8 mouse cellular contexts compared by ENCODE assay signal in genomic region chr5:38532084-38532483, GRCm38 (mm10). TPM values are rescaled to one million over a fixed set of nuclear protein-coding genes. Genes with fewer than 3 reads are reported as not detected.
DNase-seq lines count a peak whose midpoint lies in the region; ATAC-seq and TF ChIP-seq lines count a peak whose summit lies in the region.
"Had no signal": no experiment of that assay in that cellular context is flagged by ENCODE, and none has a peak within 500 bp of the region (broad histone marks: within the 10 kb centered on the region; RNA-seq: fewer than 3 reads in every experiment).

No protein-coding gene starts in this region.

- no peak for TF ChIP-seq CTCF in cortical plate, adult 2 months (IDR thresholded peaks at IDR 0.05; ENCODE audit: extremely low read depth, insufficient read depth, low read length)

- H3K9ac ChIP-seq in midbrain, embryonic 16.5 days (ENCODE audit: low read depth, low read length): no peak overlapping the region
- H3K9ac ChIP-seq in midbrain, embryonic 13.5 days (replicated peaks): no peak overlapping the region
- H3K9ac ChIP-seq: embryonic facial prominence, embryonic 13.5 days had no signal

- WGBS in midbrain, embryonic 16.5 days: 83% methylated on average over 4 of the region's 4 CpGs
- 88% methylated on average over 4 of the region's 4 CpGs for WGBS in midbrain, embryonic 13.5 days

- H3K4me3 ChIP-seq in midbrain, embryonic 16.5 days (ENCODE audit: low read depth, low read length): no peak overlapping the region
- H3K4me3 ChIP-seq in midbrain, embryonic 13.5 days (replicated peaks): no peak overlapping the region
- H3K4me3 ChIP-seq in cortical plate, adult 2 months (ENCODE audit: insufficient read depth, low read length): no peak overlapping the region
- H3K4me3 ChIP-seq: embryonic facial prominence, embryonic 13.5 days had no signal

- H3K9me3 ChIP-seq in midbrain, embryonic 16.5 days (replicated peaks; ENCODE audit: control insufficient read depth, low read length, poor library complexity, severe bottlenecking): no peaks in the 10 kb centered on the region
- no peaks in the 10 kb centered on the region for H3K9me3 ChIP-seq in midbrain, embryonic 13.5 days
- H3K9me3 ChIP-seq: embryonic facial prominence, embryonic 13.5 days had no signal

- 0 out of 2 replicates have a peak overlapping the region, but pooled peaks have one; percentile 13 for H3K27ac ChIP-seq in midbrain, embryonic 16.5 days (ENCODE audit: low read length)
- H3K27ac ChIP-seq in midbrain, embryonic 13.5 days: no peak overlapping the region
- peak overlapping the region; percentile 45 for H3K27ac ChIP-seq in cortical plate, adult 2 months (ENCODE audit: insufficient read depth, low read length)
- H3K27ac ChIP-seq: embryonic facial prominence, embryonic 13.5 days had no signal

- TF ChIP-seq POLR2A in cortical plate, adult 2 months (IDR thresholded peaks at IDR 0.05; ENCODE audit: extremely low read depth, insufficient read depth, low read length): no peak

- no peaks in the 10 kb centered on the region for H3K4me1 ChIP-seq in midbrain, embryonic 16.5 days (ENCODE audit: control insufficient read depth, insufficient read depth, low read length)
- no peaks in the 10 kb centered on the region for H3K4me1 ChIP-seq in midbrain, embryonic 13.5 days (replicated peaks)
- H3K4me1 ChIP-seq in cortical plate, adult 2 months (ENCODE audit: control insufficient read depth, insufficient read depth, low read length): 0 out of 2 replicates have a peak, but pooled peaks cover 1% of the 10 kb centered on the region
- H3K4me1 ChIP-seq: embryonic facial prominence, embryonic 13.5 days had no signal

- no peaks in the 10 kb centered on the region for H3K27me3 ChIP-seq in midbrain, embryonic 16.5 days (ENCODE audit: control insufficient read depth, insufficient read depth, low read depth, low read length)
- no peaks in the 10 kb centered on the region for H3K27me3 ChIP-seq in midbrain, embryonic 13.5 days
- H3K27me3 ChIP-seq: embryonic facial prominence, embryonic 13.5 days had no signal

- ATAC-seq in midbrain, embryonic 16.5 days: peak; percentile 61
- ATAC-seq in midbrain, embryonic 13.5 days: no peak

- no peak overlapping the region for H3K4me2 ChIP-seq in midbrain, embryonic 16.5 days (ENCODE audit: low read length)
- no peak overlapping the region for H3K4me2 ChIP-seq in midbrain, embryonic 13.5 days (replicated peaks)
- H3K4me2 ChIP-seq: embryonic facial prominence, embryonic 13.5 days had no signal

- H3K36me3 ChIP-seq in midbrain, embryonic 16.5 days (ENCODE audit: control insufficient read depth, insufficient read depth, low read length): peaks cover 73% of the 10 kb centered on the region
- H3K36me3 ChIP-seq in midbrain, embryonic 13.5 days: peaks cover 97% of the 10 kb centered on the region

- peak; percentile 51 to 69 for DNase-seq in layer of hippocampus, postnatal 10 days (ENCODE audit: low spot score in 2 of 2)
- peak; percentile 42 to 59 for DNase-seq in right cerebral cortex, postnatal 36 days (ENCODE audit: low spot score in 2 of 2)
- DNase-seq in ovary, postnatal 36 days (ENCODE audit: low spot score): no peak
- no peak for DNase-seq in embryo, embryonic 9.5 days (ENCODE audit: extremely low spot score)

RNA-seq across cellular contexts. Expression of gene Slc2a9, which starts 29.1 kb away (rescaled TPM):
- 0.23 and 0.73 TPM in 2 replicates for polyA plus RNA-seq in midbrain, embryonic 16.5 days (2015; fragmentation: Nextera tagmentation; extraction: Ambion mirVana)
- 0.11 and 0.43 TPM in 2 replicates for polyA plus RNA-seq in midbrain, embryonic 13.5 days (2015; fragmentation: Nextera tagmentation; extraction: Ambion mirVana)
- polyA plus RNA-seq in cortical plate, adult 2 months (2012; rRNA removed): 0.79 and 1.1 TPM in 2 replicates
- 1 to 10 TPM; 3.1 to 3.3 TPM for total RNA-seq in layer of hippocampus, postnatal 10 days (2021)

RNA-seq across cellular contexts. Expression of gene Wdr1, which starts 30.9 kb away (rescaled TPM):
- polyA plus RNA-seq in midbrain, embryonic 16.5 days (2015; fragmentation: Nextera tagmentation; extraction: Ambion mirVana): 217 and 221 TPM in 2 replicates
- 143 and 150 TPM in 2 replicates for polyA plus RNA-seq in midbrain, embryonic 13.5 days (2015; fragmentation: Nextera tagmentation; extraction: Ambion mirVana)
- 140 and 152 TPM in 2 replicates for polyA plus RNA-seq in cortical plate, adult 2 months (2012; rRNA removed)
- total RNA-seq in layer of hippocampus, postnatal 10 days (2021): 100 to 1,000 TPM; 245 to 249 TPM

Comparison
In these comparisons a context has a peak if more than half of its experiments do, and no peak if none do; other contexts are left out.
1. DNase-seq: peak in layer of hippocampus, postnatal 10 days (2 of 2) and right cerebral cortex, postnatal 36 days (2 of 2); none in ovary, postnatal 36 days (single experiment) and embryo, embryonic 9.5 days (single experiment).